Comparison of ENCODE assay signal across 24 mouse cellular contexts in genomic region chr8:11643123-11643522, GRCm38 (mm10). TPM values are rescaled to one million over a fixed set of nuclear protein-coding genes. Genes with fewer than 3 reads are reported as not detected.
DNase-seq lines count a peak whose midpoint lies in the region; ATAC-seq and TF ChIP-seq lines count a peak whose summit lies in the region.
"Had no signal": no experiment of that assay in that cellular context is flagged by ENCODE, and none has a peak within 500 bp of the region (broad histone marks: within the 10 kb centered on the region; RNA-seq: fewer than 3 reads in every experiment).

No protein-coding gene starts in this region.

- no peak overlapping the region for H3K27ac ChIP-seq in kidney, embryonic 14.5 days (ENCODE audit: low read depth, low read length)
- H3K27ac ChIP-seq in midbrain, postnatal 0 days (ENCODE audit: low read depth, low read length): no peak overlapping the region
- H3K27ac ChIP-seq in midbrain, embryonic 13.5 days: no peak overlapping the region
- H3K27ac ChIP-seq: forebrain, embryonic 12.5 days; heart, embryonic 15.5 days; liver, embryonic 13.5 days; neural tube, embryonic 12.5 days had no signal

- no peaks in the 10 kb centered on the region for H3K36me3 ChIP-seq in kidney, embryonic 14.5 days (ENCODE audit: control insufficient read depth, insufficient read depth, low read length)
- H3K36me3 ChIP-seq in midbrain, postnatal 0 days (ENCODE audit: insufficient read depth, low read length): no peaks in the 10 kb centered on the region; the same call in 1 of the 2 replicates
- H3K36me3 ChIP-seq in midbrain, embryonic 13.5 days: peaks cover 11% of the 10 kb centered on the region
- H3K36me3 ChIP-seq: heart, embryonic 15.5 days; liver, embryonic 13.5 days had no signal

- no peaks in the 10 kb centered on the region for H3K4me1 ChIP-seq in kidney, embryonic 14.5 days (ENCODE audit: control insufficient read depth, insufficient read depth, low read length)
- H3K4me1 ChIP-seq in midbrain, postnatal 0 days (ENCODE audit: insufficient read depth, low read length): no peaks in the 10 kb centered on the region
- H3K4me1 ChIP-seq in midbrain, embryonic 13.5 days (replicated peaks): no peaks in the 10 kb centered on the region
- H3K4me1 ChIP-seq: forebrain, embryonic 12.5 days; liver, embryonic 13.5 days; neural tube, embryonic 12.5 days had no signal

- H3K4me3 ChIP-seq in kidney, embryonic 14.5 days (ENCODE audit: low read length): no peak overlapping the region
- H3K4me3 ChIP-seq in midbrain, postnatal 0 days (ENCODE audit: low read depth, low read length): no peak overlapping the region
- no peak overlapping the region for H3K4me3 ChIP-seq in midbrain, embryonic 13.5 days (replicated peaks)
- H3K4me3 ChIP-seq: forebrain, embryonic 12.5 days; heart, embryonic 15.5 days; liver, embryonic 13.5 days; megakaryocyte, embryonic 14.5 days; neural tube, embryonic 12.5 days had no signal

- no peak for ATAC-seq in kidney, embryonic 14.5 days (ENCODE audit: low FRiP score, low TSS enrichment)
- no peak for ATAC-seq in midbrain, postnatal 0 days (ENCODE audit: low FRiP score)
- ATAC-seq in midbrain, embryonic 13.5 days: no peak
- ATAC-seq: CD4-positive, CD25-positive, alpha-beta regulatory T cell, adult 4 months had no signal

- H3K9ac ChIP-seq in kidney, embryonic 14.5 days (ENCODE audit: low read depth, low read length): no peak overlapping the region
- H3K9ac ChIP-seq in midbrain, postnatal 0 days (replicated peaks; ENCODE audit: low read length, poor library complexity, severe bottlenecking): no peak overlapping the region
- H3K9ac ChIP-seq in midbrain, embryonic 13.5 days (replicated peaks): no peak overlapping the region
- H3K9ac ChIP-seq: forebrain, embryonic 12.5 days; heart, embryonic 15.5 days; liver, embryonic 13.5 days; neural tube, embryonic 12.5 days had no signal

- TF ChIP-seq CTCF in midbrain, postnatal 0 days (IDR thresholded peaks at IDR 0.05): no peak

- H3K27me3 ChIP-seq in kidney, embryonic 14.5 days (ENCODE audit: control insufficient read depth, insufficient read depth, low read length): no peaks in the 10 kb centered on the region
- H3K27me3 ChIP-seq in midbrain, postnatal 0 days (ENCODE audit: insufficient read depth, low read length): no peaks in the 10 kb centered on the region
- no peaks in the 10 kb centered on the region for H3K27me3 ChIP-seq in midbrain, embryonic 13.5 days
- H3K27me3 ChIP-seq: forebrain, embryonic 12.5 days; heart, embryonic 15.5 days; liver, embryonic 13.5 days; megakaryocyte, embryonic 14.5 days; neural tube, embryonic 12.5 days had no signal

- WGBS in kidney, embryonic 14.5 days: 84% methylated on average over 2 of the region's 2 CpGs
- 73% methylated on average over 2 of the region's 2 CpGs for WGBS in midbrain, postnatal 0 days
- WGBS in midbrain, embryonic 13.5 days: 87% methylated on average over 2 of the region's 2 CpGs
- WGBS in large intestine, adult 2 months: 27% methylated on average over 2 of the region's 2 CpGs

- H3K4me2 ChIP-seq in kidney, embryonic 14.5 days (replicated peaks; ENCODE audit: low read depth, low read length): no peak overlapping the region
- no peak overlapping the region for H3K4me2 ChIP-seq in midbrain, postnatal 0 days (ENCODE audit: low read depth, low read length, poor library complexity, severe bottlenecking)
- H3K4me2 ChIP-seq in midbrain, embryonic 13.5 days (replicated peaks): no peak overlapping the region
- H3K4me2 ChIP-seq: forebrain, embryonic 12.5 days; heart, embryonic 15.5 days; liver, embryonic 13.5 days; neural tube, embryonic 12.5 days had no signal

- 0 out of 2 replicates have a peak, but pooled peaks cover 3% of the 10 kb centered on the region for H3K9me3 ChIP-seq in kidney, embryonic 14.5 days (ENCODE audit: control insufficient read depth, low read length)
- H3K9me3 ChIP-seq in midbrain, postnatal 0 days (ENCODE audit: low read length): no peaks in the 10 kb centered on the region
- H3K9me3 ChIP-seq in midbrain, embryonic 13.5 days: no peaks in the 10 kb centered on the region; the same call in 1 of the 2 replicates
- H3K9me3 ChIP-seq: forebrain, embryonic 12.5 days; heart, embryonic 15.5 days; liver, embryonic 13.5 days; megakaryocyte, embryonic 14.5 days; neural tube, embryonic 12.5 days had no signal

- DNase-seq in kidney, postnatal 10 days: peak; percentile 41
- DNase-seq in midbrain, postnatal 0 days (ENCODE audit: low spot score): peak; percentile 56
- DNase-seq in large intestine, adult 2 months (ENCODE audit: low read depth, low spot score): peak; percentile 83
- DNase-seq in retina, postnatal 7 days (ENCODE audit: low read depth, low spot score): peak; percentile 23
- DNase-seq in yolk sac, embryonic 10.5 days (ENCODE audit: low spot score): no peak
- DNase-seq: cerebellum, postnatal 36 days; heart, adult 11 months; liver, embryonic 13.5 days had no signal

RNA-seq across cellular contexts. Expression of gene Ankrd10, which starts 7.6 kb away (rescaled TPM):
- 87.6 and 112 TPM in 2 replicates for polyA plus RNA-seq in kidney, embryonic 14.5 days (2014; fragmentation: Nextera tagmentation; extraction: Ambion mirVana)
- 126 and 127 TPM in 2 replicates for total RNA-seq in midbrain, postnatal 0 days (2014; rRNA removed)
- 75.1 and 86.0 TPM in 2 replicates for polyA plus RNA-seq in midbrain, postnatal 0 days (2015; fragmentation: Nextera tagmentation; extraction: Ambion mirVana)
- 100 TPM in 2 replicates for polyA plus RNA-seq in midbrain, embryonic 13.5 days (2015; fragmentation: Nextera tagmentation; extraction: Ambion mirVana)
- polyA plus RNA-seq in large intestine, adult 2 months (2012; rRNA removed): 36.3 and 45.9 TPM in 2 replicates

RNA-seq across cellular contexts. Expression of gene 1700016D06Rik, which starts 57.7 kb away (rescaled TPM):
- not detected in 2 replicates for polyA plus RNA-seq in kidney, embryonic 14.5 days (2014; fragmentation: Nextera tagmentation; extraction: Ambion mirVana)
- total RNA-seq in midbrain, postnatal 0 days (2014; rRNA removed): not detected in 2 replicates
- 0.47 and 0.48 TPM in 2 replicates for polyA plus RNA-seq in midbrain, postnatal 0 days (2015; fragmentation: Nextera tagmentation; extraction: Ambion mirVana)
- 0.12 TPM in 1 of 2 replicates, not detected in the other for polyA plus RNA-seq in midbrain, embryonic 13.5 days (2015; fragmentation: Nextera tagmentation; extraction: Ambion mirVana)
- polyA plus RNA-seq in large intestine, adult 2 months (2012; rRNA removed): not detected in 2 replicates
- total RNA-seq: adrenal gland, adult 18-20 months; layer of hippocampus, postnatal 14 days; left cerebral cortex, postnatal 14 days; monocyte, adult 5-6 weeks had no signal
- polyA plus RNA-seq: forebrain, embryonic 12.5 days; G1E; heart, embryonic 15.5 days; hindbrain, embryonic 11.5 days; intestine, embryonic 14.5 days; liver, embryonic 13.5 days; lung, embryonic 16.5 days; neural tube, embryonic 12.5 days; thymus, postnatal 0 days had no signal
